Mouse (Mus musculus) cerebellum, adult 2 months (tissue): ENCODE data around the gene Mon2. TPM values are rescaled to one million over a fixed set of nuclear protein-coding genes. Genes with fewer than 3 reads are reported as not detected.

ENCODE experiments used
- DNase-seq, 2 experiments: peaks; one replicate each; pipeline ENCODE4 v3.0.0; 2021
- H3K27ac ChIP-seq: fragments of 200-500 bp; 2 replicates; pipeline ENCODE4 v1.5.1; 2012; ENCODE audit warnings: low read length, control low read depth, inconsistent platforms; ENCODE audit not compliant: insufficient read depth
- H3K27me3 ChIP-seq: fragments of 200-500 bp; 2 replicates; pipeline ENCODE4 v1.6.1; 2012; ENCODE audit warnings: inconsistent platforms, mild to moderate bottlenecking, low read length, moderate library complexity; ENCODE audit not compliant: control insufficient read depth, insufficient read depth
- H3K4me1 ChIP-seq: fragments of 200-500 bp; 2 replicates; pipeline ENCODE4 v1.6.1; 2011; ENCODE audit warnings: low read length; ENCODE audit not compliant: control insufficient read depth, insufficient read depth
- H3K4me3 ChIP-seq: fragments of 200-500 bp; replicated peaks from 2 replicates; pipeline ENCODE3; 2011; ENCODE audit warnings: mild to moderate bottlenecking, low read depth, low read length, control low read depth; ENCODE audit not compliant: insufficient read depth
- CTCF ChIP-seq: fragments of 200-500 bp; IDR thresholded peaks from 2 replicates; pipeline ENCODE4 v1.5.1; 2011; ENCODE audit warnings: low read depth, mild to moderate bottlenecking, control low read depth, low read length, moderate library complexity, borderline replicate concordance; ENCODE audit not compliant: insufficient read depth
- POLR2A ChIP-seq: fragments of 200-500 bp; IDR thresholded peaks from 2 replicates; pipeline ENCODE4 v1.6.1; 2011; ENCODE audit warnings: low read length, control low read depth, borderline replicate concordance; ENCODE audit not compliant: insufficient read depth
- WGBS: fragments of 180-500 bp; shearing (Covaris S2); methylation state at CpG from one replicate; pipeline ENCODE4 v1.1.7; 2018; 5-methylcytosine and 5-hydroxymethylcytosine counted together
- polyA plus RNA-seq: library from polyadenylated mRNA; depleted of rRNA; stranded (reverse); fragments of >200 nt; gene quantifications from 2 replicates; pipeline ENCODE4 v1.2.3, GENCODE M21; 2012

The Mon2 gene
- polyA plus RNA-seq, 1 experiment: 67.2 TPM

DNA sequence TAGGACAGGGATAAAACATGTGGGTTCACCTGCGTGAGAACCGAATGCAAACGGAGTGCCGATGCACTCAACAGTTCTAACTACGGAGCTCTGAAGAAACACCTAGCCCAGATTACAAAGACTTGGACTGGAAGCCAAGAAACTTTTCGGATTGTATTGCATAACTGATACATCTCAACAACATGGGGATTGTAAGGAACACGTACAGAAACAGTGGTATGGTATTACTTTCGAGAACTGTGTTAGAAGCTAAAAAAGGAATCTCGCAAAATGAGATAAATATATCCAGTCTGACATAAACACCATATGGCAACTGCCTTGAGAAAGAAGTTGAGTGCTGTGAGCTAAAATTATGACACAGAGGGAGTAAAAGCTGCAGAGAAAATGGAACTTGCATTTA, 86.4 kb downstream of the Mon2 start:
- Histone ChIP-seq H3K27me3 (no peaks in the 10 kb centered on the region), H3K27ac (no peak overlapping the region; the same call in 1 of the 2 replicates), H3K4me1 (peaks cover 21% of the 10 kb centered on the region), H3K4me3 (no peak overlapping the region)
- 33% methylated on average over 9 of the region's 9 CpGs for WGBS
- TF ChIP-seq CTCF (no peak), POLR2A (no peak)
- DNase-seq: peak in 1 of 2 experiments; percentile 66

DNA sequence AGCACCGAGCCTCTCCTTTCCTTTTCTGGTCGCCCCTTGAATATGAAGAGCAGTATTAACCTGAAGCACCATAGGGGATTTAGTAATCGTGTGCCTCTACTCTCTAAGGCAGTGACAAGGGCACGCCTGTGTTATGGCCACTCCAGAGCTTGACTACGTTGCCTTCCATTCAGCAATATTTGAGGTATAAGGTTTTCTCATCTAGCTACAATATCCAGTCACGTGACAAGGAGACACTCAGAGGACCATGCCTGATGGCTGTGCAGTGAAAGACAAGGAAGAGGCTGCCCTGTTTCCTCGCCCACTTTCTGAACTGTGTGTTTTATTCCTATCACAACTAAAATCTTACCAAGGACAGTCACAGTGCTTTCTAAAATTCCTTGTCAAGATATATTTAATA, 87.9 kb downstream of the Mon2 start:
- WGBS: 83% methylated on average over 7 of the region's 7 CpGs
- Histone ChIP-seq H3K27me3 (no peaks in the 10 kb centered on the region), H3K4me3 (no peak overlapping the region), H3K27ac (no peak overlapping the region), H3K4me1 (peaks cover 21% of the 10 kb centered on the region)
- no peak for DNase-seq
- no peak for TF ChIP-seq POLR2A
- TF ChIP-seq CTCF: no peak

GRCm38 (mm10) chr10:122987671-122988128, 88.6 kb downstream of the Mon2 start:
- TF ChIP-seq CTCF (peak; percentile 44; the same call in 1 of the 2 replicates), POLR2A (no peak)
- peak; percentile 47 to 57 for DNase-seq
- Histone ChIP-seq H3K4me3 (no peak overlapping the region), H3K27me3 (no peaks in the 10 kb centered on the region), H3K27ac (no peak overlapping the region), H3K4me1 (peaks cover 21% of the 10 kb centered on the region)
- 22% methylated on average over 9 of the region's 9 CpGs for WGBS

DNA sequence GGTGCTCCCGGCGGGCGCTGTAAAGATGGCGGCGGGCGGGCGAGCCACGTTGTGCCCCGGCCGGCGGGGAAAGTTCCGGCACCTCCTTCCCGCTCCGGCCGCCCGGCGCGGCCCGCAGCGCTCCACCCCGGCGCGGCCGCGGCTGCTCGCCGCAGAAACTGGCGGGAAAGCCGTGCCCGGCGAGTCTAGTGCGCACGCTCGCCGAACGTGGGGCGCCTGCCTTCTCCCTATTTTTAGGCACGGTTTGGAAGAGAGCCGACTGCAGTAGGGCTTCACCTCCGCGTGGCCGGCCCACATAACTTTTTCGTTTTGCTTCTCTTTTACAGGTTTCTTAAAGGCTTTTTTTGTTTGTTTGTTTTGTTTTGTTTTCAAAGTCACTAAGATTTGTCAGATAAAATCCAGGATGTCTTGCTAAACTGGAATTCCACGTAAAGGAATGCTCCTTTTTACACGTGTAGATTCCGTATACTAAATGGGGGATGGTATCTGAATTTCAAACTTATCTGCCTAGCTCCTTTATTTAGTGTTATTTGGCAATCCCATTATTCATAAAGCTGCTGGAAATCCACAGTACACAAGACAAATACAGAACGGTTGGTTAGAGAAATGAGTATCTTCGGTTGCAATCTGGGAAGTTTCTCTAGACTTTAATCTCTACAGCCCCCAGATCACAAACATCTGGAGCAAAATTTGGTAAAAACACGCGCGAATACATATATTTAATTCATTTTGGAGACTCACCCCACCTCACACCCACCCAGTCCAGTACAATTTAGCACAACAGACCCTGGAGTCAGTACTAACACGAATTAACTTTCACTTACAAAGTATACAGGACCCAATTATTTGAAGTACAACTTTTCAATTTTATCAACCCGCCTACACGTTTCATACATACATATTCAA, 89.7 kb downstream of the Mon2 start:
- whole genome bisulfite sequencing: 8% methylated on average over 52 of the region's 54 CpGs
- no peak; the same call in 1 of the 2 replicates for TF ChIP-seq POLR2A
- no peak for TF ChIP-seq CTCF
- H3K27ac ChIP-seq: peak overlapping the region; percentile 98
- DNase-seq: peak; percentile 88 to 90
- peak overlapping the region; percentile 65 for H3K4me3 ChIP-seq
- no peaks in the 10 kb centered on the region for H3K27me3 ChIP-seq
- H3K4me1 ChIP-seq: peaks cover 19% of the 10 kb centered on the region

DNA sequence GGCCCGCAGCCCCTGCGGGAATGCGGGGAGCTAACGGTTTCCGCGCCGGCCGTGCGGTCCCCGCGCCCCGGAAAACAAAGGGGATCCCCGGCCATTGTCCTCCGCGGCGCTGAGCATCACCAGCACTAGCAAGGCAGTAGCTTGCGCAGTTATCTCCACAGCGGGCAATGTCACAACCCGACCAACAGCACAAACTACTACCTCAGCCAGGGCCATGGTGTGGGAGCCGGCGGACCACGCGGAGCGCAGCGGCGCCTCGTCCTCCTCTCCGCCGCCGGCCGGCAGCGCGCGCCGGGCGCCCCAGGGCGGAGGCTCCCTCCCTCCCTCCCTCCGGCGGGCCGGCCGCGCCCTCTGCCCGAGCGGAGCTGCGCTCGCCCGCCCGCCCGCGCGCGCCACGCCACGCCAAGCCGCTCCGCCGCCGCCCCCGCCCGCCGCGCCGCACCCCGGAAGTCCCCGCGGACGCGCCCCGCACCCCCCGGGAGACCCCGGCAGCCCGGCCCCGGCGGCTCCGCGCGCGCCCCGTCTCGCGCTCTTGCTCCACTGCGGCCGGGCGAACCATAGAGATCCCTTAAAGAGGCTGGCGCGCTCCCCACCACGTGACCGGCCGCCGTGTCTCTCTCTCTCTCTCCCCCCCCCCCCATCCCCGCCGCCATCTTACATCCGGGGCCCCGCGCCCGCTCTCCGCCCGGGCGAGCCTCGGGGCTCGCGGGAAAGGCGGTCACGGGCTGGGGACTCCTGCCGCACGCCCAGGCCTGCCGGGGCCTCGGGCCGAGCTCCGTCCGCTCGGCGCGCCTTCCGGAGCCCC, 90.6 kb downstream of the Mon2 start:
- Histone ChIP-seq H3K27ac (peak overlapping the region; percentile 98), H3K27me3 (no peaks in the 10 kb centered on the region), H3K4me3 (peak overlapping the region; percentile 79), H3K4me1 (peaks cover 13% of the 10 kb centered on the region; the same call in 1 of the 2 replicates)
- 3% methylated on average over 84 of the region's 115 CpGs for WGBS
- TF ChIP-seq POLR2A: peak; percentile 62
- no peak for TF ChIP-seq CTCF
- DNase-seq: peak; percentile 85 to 87

DNA sequence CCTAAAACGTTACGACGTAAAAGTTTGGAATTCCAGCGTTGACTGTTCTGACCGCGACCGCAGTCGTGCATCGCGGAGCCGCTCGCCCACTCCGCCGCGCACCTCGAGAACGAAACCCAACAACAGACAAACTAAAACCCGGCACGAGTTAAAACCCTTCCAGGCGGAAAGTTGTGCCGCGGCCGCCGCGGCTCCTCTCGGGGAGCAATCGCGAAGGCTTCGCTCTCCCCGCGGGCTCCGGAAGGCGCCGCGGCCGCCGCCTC, 91.1 kb downstream of the Mon2 start:
- under 1% methylated on average over 37 of the region's 37 CpGs for WGBS
- Histone ChIP-seq H3K27me3 (no peaks in the 10 kb centered on the region), H3K4me3 (peak overlapping the region; percentile 79), H3K4me1 (peaks cover 8% of the 10 kb centered on the region; the same call in 1 of the 2 replicates), H3K27ac (peak overlapping the region; percentile 86)
- TF ChIP-seq CTCF (no peak), POLR2A (no peak)
- DNase-seq: no peak

DNA sequence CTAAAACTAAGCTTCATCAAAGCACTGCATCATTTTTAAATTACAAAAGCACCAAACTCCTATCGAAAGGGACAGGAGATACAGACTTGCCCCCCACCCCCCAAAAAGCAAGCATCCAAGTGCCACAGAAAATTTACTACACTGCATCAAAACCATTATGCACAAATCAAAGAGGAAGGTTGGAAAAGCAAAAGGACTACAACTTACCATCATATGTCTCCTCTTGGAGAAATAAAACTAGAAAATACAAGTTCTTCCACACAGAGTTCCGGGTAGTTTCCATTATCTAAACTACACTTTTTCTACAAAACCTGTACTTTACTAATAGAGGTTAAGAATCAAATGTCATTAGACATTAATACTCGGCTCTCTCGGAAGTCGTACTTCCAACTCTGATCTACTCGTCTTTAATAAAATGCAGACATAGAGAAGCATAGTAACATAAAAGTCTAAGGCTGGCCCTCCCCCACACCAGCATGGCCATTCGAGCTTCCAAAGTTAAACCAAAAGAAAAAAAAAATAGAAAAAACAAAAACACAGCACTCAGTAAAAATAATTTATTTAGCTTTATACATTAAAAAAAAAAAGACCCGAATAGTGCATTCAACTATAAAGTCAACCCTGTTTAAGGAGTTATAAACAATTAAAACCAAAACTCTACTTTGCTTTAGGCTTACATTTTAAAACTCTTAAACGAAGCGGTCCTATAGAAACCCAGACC, 91.6 kb downstream of the Mon2 start:
- peak overlapping the region; percentile 79 for H3K4me3 ChIP-seq
- peak overlapping the region; percentile 86 for H3K27ac ChIP-seq
- H3K4me1 ChIP-seq: peaks cover 6% of the 10 kb centered on the region; the same call in 1 of the 2 replicates
- H3K27me3 ChIP-seq: no peaks in the 10 kb centered on the region
- DNase-seq: no peak
- under 1% methylated on average over 10 of the region's 10 CpGs for WGBS
- TF ChIP-seq POLR2A (no peak), CTCF (no peak)
